Mouse (Mus musculus): ENCODE measurements around the gene Aes. TPM values are rescaled to one million over a fixed set of nuclear protein-coding genes. Genes with fewer than 3 reads are reported as not detected.

Gene Aes
- total RNA-seq, 2 experiments from 2014 or later = 178 to 225 TPM

Other genes with a start within 250 kb of the Aes start
- gene Cactin, start 238.4 kb upstream of the Aes start, total RNA-seq (2015) = 7.1 and 7.6 TPM in 2 replicates
- 30.8 and 32.7 TPM in 2 replicates for gene Cactin, start 238.4 kb upstream of the Aes start, total RNA-seq (2017)
- 0.20 and 0.47 TPM in 2 replicates for gene Tbxa2r, start 230.8 kb upstream of the Aes start, total RNA-seq (2015)
- gene Tbxa2r, start 230.8 kb upstream of the Aes start, total RNA-seq (2017) = 0.47 TPM in 1 of 2 replicates, not detected in the other
- 0.32 TPM in 1 of 2 replicates, not detected in the other for gene Gipc3, start 216.2 kb upstream of the Aes start, total RNA-seq (2015)
- gene Gipc3, start 216.2 kb upstream of the Aes start, total RNA-seq (2017) = 0.17 TPM in 1 of 2 replicates, not detected in the other
- gene Hmg20b, start 209.0 kb upstream of the Aes start, total RNA-seq (2015) = 24.5 and 29.0 TPM in 2 replicates
- gene Hmg20b, start 209.0 kb upstream of the Aes start, total RNA-seq (2017) = 22.2 and 32.3 TPM in 2 replicates
- gene Mfsd12, start 202.0 kb upstream of the Aes start, total RNA-seq (2015) = 6.7 and 7.0 TPM in 2 replicates
- 12.1 and 12.6 TPM in 2 replicates for gene Mfsd12, start 202.0 kb upstream of the Aes start, total RNA-seq (2017)
- gene 4930404N11Rik, start 193.7 kb upstream of the Aes start, total RNA-seq (2015) = 0.59 and 0.99 TPM in 2 replicates
- 0.92 and 2.2 TPM in 2 replicates for gene 4930404N11Rik, start 193.7 kb upstream of the Aes start, total RNA-seq (2017)
- gene Fzr1, start 181.0 kb upstream of the Aes start, total RNA-seq (2015) = 17.1 and 21.7 TPM in 2 replicates
- gene Fzr1, start 181.0 kb upstream of the Aes start, total RNA-seq (2017) = 17.3 and 17.8 TPM in 2 replicates
- 9.3 and 13.7 TPM in 2 replicates for gene Dohh, start 175.1 kb upstream of the Aes start, total RNA-seq (2015)
- gene Dohh, start 175.1 kb upstream of the Aes start, total RNA-seq (2017) = 36.5 and 52.5 TPM in 2 replicates
- gene Gm48551, start 175.0 kb upstream of the Aes start, total RNA-seq (2015) = 2.6 and 3.0 TPM in 2 replicates
- gene Gm48551, start 175.0 kb upstream of the Aes start, total RNA-seq (2017) = 0.62 and 1.7 TPM in 2 replicates
- gene Gm48552, start 170.5 kb upstream of the Aes start, total RNA-seq (2015) = not detected in 2 replicates
- gene Gm48552, start 170.5 kb upstream of the Aes start, total RNA-seq (2017) = 0.46 TPM in 1 of 2 replicates, not detected in the other
- 31.0 and 31.4 TPM in 2 replicates for gene Smim24, start 166.4 kb upstream of the Aes start, total RNA-seq (2015)
- 7.5 and 17.1 TPM in 2 replicates for gene Smim24, start 166.4 kb upstream of the Aes start, total RNA-seq (2017)
- 35.5 and 36.8 TPM in 2 replicates for gene Nfic, start 103.9 kb upstream of the Aes start, total RNA-seq (2015)
- 4.0 and 5.0 TPM in 2 replicates for gene Nfic, start 103.9 kb upstream of the Aes start, total RNA-seq (2017)
- 0.10 TPM in 1 of 2 replicates, not detected in the other for gene Celf5, start 76.8 kb upstream of the Aes start, total RNA-seq (2015)
- gene Celf5, start 76.8 kb upstream of the Aes start, total RNA-seq (2017) = not detected in 2 replicates
- gene Ncln, start 63.1 kb upstream of the Aes start, total RNA-seq (2015) = 81.2 and 99.2 TPM in 2 replicates
- 85.6 and 101 TPM in 2 replicates for gene Ncln, start 63.1 kb upstream of the Aes start, total RNA-seq (2017)
- 8.3 and 8.9 TPM in 2 replicates for gene S1pr4, start 59.4 kb upstream of the Aes start, total RNA-seq (2015)
- gene S1pr4, start 59.4 kb upstream of the Aes start, total RNA-seq (2017) = 6.2 and 9.5 TPM in 2 replicates
- gene Gna15, start 35.3 kb upstream of the Aes start, total RNA-seq (2015) = 29.4 and 31.9 TPM in 2 replicates
- gene Gna15, start 35.3 kb upstream of the Aes start, total RNA-seq (2017) = 28.7 and 28.9 TPM in 2 replicates
- 5.4 and 6.0 TPM in 2 replicates for gene Gna11, start 14.3 kb upstream of the Aes start, total RNA-seq (2015)
- gene Gna11, start 14.3 kb upstream of the Aes start, total RNA-seq (2017) = 7.6 and 10.2 TPM in 2 replicates
- gene Tle2, start 15.1 kb downstream of the Aes start, total RNA-seq (2015) = 0.95 and 1.5 TPM in 2 replicates
- gene Tle2, start 15.1 kb downstream of the Aes start, total RNA-seq (2017) = 0.08 and 3.5 TPM in 2 replicates
- gene Tle6, start 41.6 kb downstream of the Aes start, total RNA-seq (2015) = 15.4 and 18.4 TPM in 2 replicates
- gene Tle6, start 41.6 kb downstream of the Aes start, total RNA-seq (2017) = 3.5 and 13.3 TPM in 2 replicates
- 1.2 and 3.1 TPM in 2 replicates for gene BC025920, start 46.8 kb downstream of the Aes start, total RNA-seq (2015)
- 1.2 and 2.2 TPM in 2 replicates for gene BC025920, start 46.8 kb downstream of the Aes start, total RNA-seq (2017)
- gene Sirt6, start 68.3 kb downstream of the Aes start, total RNA-seq (2015) = 8.3 and 9.5 TPM in 2 replicates
- gene Sirt6, start 68.3 kb downstream of the Aes start, total RNA-seq (2017) = 4.1 and 5.3 TPM in 2 replicates
- gene Ankrd24, start 69.1 kb downstream of the Aes start, total RNA-seq (2015) = 5.8 and 6.8 TPM in 2 replicates
- 7.0 and 8.9 TPM in 2 replicates for gene Ankrd24, start 69.1 kb downstream of the Aes start, total RNA-seq (2017)
- gene Gm10778, start 89.6 kb downstream of the Aes start, total RNA-seq (2015) = 4.4 and 8.6 TPM in 2 replicates
- 4.6 and 4.9 TPM in 2 replicates for gene Gm10778, start 89.6 kb downstream of the Aes start, total RNA-seq (2017)
- gene Zfp433, start 145.3 kb downstream of the Aes start, total RNA-seq (2015) = 14.7 and 30.3 TPM in 2 replicates
- gene Zfp433, start 145.3 kb downstream of the Aes start, total RNA-seq (2017) = 18.4 and 22.5 TPM in 2 replicates
- 0.49 and 2.0 TPM in 2 replicates for gene Gm3055, start 211.7 kb downstream of the Aes start, total RNA-seq (2015)
- 0.91 and 2.1 TPM in 2 replicates for gene Gm3055, start 211.7 kb downstream of the Aes start, total RNA-seq (2017)

Data from megakaryocyte progenitor cell, adult 5-6 weeks (primary cell).